Mouse (Mus musculus): ENCODE results near the gene Dennd1a.

Gene Dennd1a

GRCm38 (mm10) chr2:38125671-38126382 lies 161.4 kb downstream of the Dennd1a start:
- in situ Hi-C loops (cut with MboI, MseI), result no loop called here

- in situ Hi-C loops (cut with MboI, MseI), result no loop called here
These were observed 162.5 kb downstream of the Dennd1a start for GRCm38 (mm10) chr2:38124727-38125126.

GRCm38 (mm10) chr2:38115000-38115399 lies 172.2 kb downstream of the Dennd1a start:
- in situ Hi-C loops (cut with MboI, MseI), result no loop called here

- in situ Hi-C loops (cut with MboI, MseI), result no loop called here
These were observed 175.4 kb downstream of the Dennd1a start for GRCm38 (mm10) chr2:38111655-38112351.

- in situ Hi-C loops (cut with MboI, MseI), result loop anchor here in 1 of 2 experiments (10.0 kb wide), 1 partner anchor 134 kb away; no protein-coding TSS in a partner anchor
These were observed 178.6 kb downstream of the Dennd1a start for GRCm38 (mm10) chr2:38108586-38108985.

- in situ Hi-C loops (cut with MboI, MseI), result loop anchor here in 1 of 2 experiments (10.0 kb wide), 1 partner anchor 128 kb away; no protein-coding TSS in a partner anchor
These were observed 184.5 kb downstream of the Dennd1a start for GRCm38 (mm10) chr2:38102674-38103073.

GRCm38 (mm10) chr2:38100289-38100688 lies 186.9 kb downstream of the Dennd1a start:
- in situ Hi-C loops (cut with MboI, MseI), result loop anchor here in 1 of 2 experiments (10.0 kb wide), 1 partner anchor 125 kb away; no protein-coding TSS in a partner anchor

GRCm38 (mm10) chr2:38099120-38099773 lies 187.9 kb downstream of the Dennd1a start:
- in situ Hi-C loops (cut with MboI, MseI), result no loop called here

GRCm38 (mm10) chr2:38097469-38097868 lies 189.7 kb downstream of the Dennd1a start:
- in situ Hi-C loops (cut with MboI, MseI), result no loop called here

- in situ Hi-C loops (cut with MboI, MseI), result no loop called here
These were observed 190.9 kb downstream of the Dennd1a start for GRCm38 (mm10) chr2:38096328-38096727.

- in situ Hi-C loops (cut with MboI, MseI), result no loop called here
These were observed 192.6 kb downstream of the Dennd1a start for GRCm38 (mm10) chr2:38094380-38095163.

- in situ Hi-C loops (cut with MboI, MseI), result no loop called here
These were observed 193.2 kb downstream of the Dennd1a start for GRCm38 (mm10) chr2:38093968-38094367.

- in situ Hi-C loops (cut with MboI, MseI), result no loop called here
These were observed 193.9 kb downstream of the Dennd1a start for GRCm38 (mm10) chr2:38093242-38093641.

GRCm38 (mm10) chr2:38088346-38088745 lies 198.8 kb downstream of the Dennd1a start:
- in situ Hi-C loops (cut with MboI, MseI), result no loop called here

- in situ Hi-C loops (cut with MboI, MseI), result no loop called here
These were observed 202.1 kb downstream of the Dennd1a start for GRCm38 (mm10) chr2:38085058-38085457.

GRCm38 (mm10) chr2:38083251-38083650 lies 203.9 kb downstream of the Dennd1a start:
- in situ Hi-C loops (cut with MboI, MseI), result loop anchor here in 1 of 2 experiments (5.0 kb wide), 1 partner anchor 51 kb away; no protein-coding TSS in a partner anchor

GRCm38 (mm10) chr2:38074495-38074894 lies 212.7 kb downstream of the Dennd1a start:
- in situ Hi-C loops (cut with MboI, MseI), result no loop called here

GRCm38 (mm10) chr2:38072061-38072460 lies 215.1 kb downstream of the Dennd1a start:
- in situ Hi-C loops (cut with MboI, MseI), result no loop called here

GRCm38 (mm10) chr2:38068171-38068572 lies 219.0 kb downstream of the Dennd1a start:
- in situ Hi-C loops (cut with MboI, MseI), result no loop called here

- in situ Hi-C loops (cut with MboI, MseI), result no loop called here
These were observed 221.3 kb downstream of the Dennd1a start for GRCm38 (mm10) chr2:38065914-38066313.

- in situ Hi-C loops (cut with MboI, MseI), result no loop called here
These were observed 222.9 kb downstream of the Dennd1a start for GRCm38 (mm10) chr2:38064266-38064665.
